Mouse (Mus musculus) thymus, adult 2 months (tissue): ENCODE data around the gene Sptb. TPM values are rescaled to one million over a fixed set of nuclear protein-coding genes. Genes with fewer than 3 reads are reported as not detected.

Source experiments
- DNase-seq: peaks from one replicate; pipeline ENCODE4 v3.0.0; 2021
- H3K27ac ChIP-seq: fragments of 200-500 bp; 2 replicates; pipeline ENCODE4 v1.5.1; 2012; ENCODE audit warnings: low read length, control low read depth; ENCODE audit not compliant: control insufficient read depth, insufficient read depth
- H3K27me3 ChIP-seq: fragments of 200-500 bp; 2 replicates; pipeline ENCODE4 v1.6.1; 2012; ENCODE audit warnings: mild to moderate bottlenecking, low read length, moderate library complexity, mixed read lengths; ENCODE audit not compliant: control insufficient read depth, insufficient read depth
- H3K36me3 ChIP-seq: fragments of 200-500 bp; 2 replicates; pipeline ENCODE4 v1.6.1; 2012; ENCODE audit warnings: mild to moderate bottlenecking, low read length, moderate library complexity; ENCODE audit not compliant: control insufficient read depth, insufficient read depth
- H3K4me1 ChIP-seq: fragments of 200-500 bp; replicated peaks from 2 replicates; pipeline ENCODE4 v1.6.1; 2012; ENCODE audit warnings: low read length; ENCODE audit not compliant: control insufficient read depth, insufficient read depth
- H3K4me3 ChIP-seq: fragments of 200-500 bp; 2 replicates; pipeline ENCODE4 v1.5.1; 2012; ENCODE audit warnings: mild to moderate bottlenecking, low read length, control low read depth, moderate library complexity; ENCODE audit not compliant: control insufficient read depth, insufficient read depth
- CTCF ChIP-seq: fragments of 200-500 bp; IDR thresholded peaks from 2 replicates; pipeline ENCODE4 v1.5.1; 2012; ENCODE audit warnings: mild to moderate bottlenecking, control low read depth, low read length, moderate library complexity, borderline replicate concordance; ENCODE audit not compliant: control insufficient read depth, poor library complexity, insufficient read depth; ENCODE audit errors: extremely low read depth
- POLR2A ChIP-seq: fragments of 200-500 bp; IDR thresholded peaks from 2 replicates; pipeline ENCODE4 v1.6.1; 2012; ENCODE audit warnings: mild to moderate bottlenecking, low read length, control low read depth, moderate library complexity; ENCODE audit not compliant: control insufficient read depth, poor library complexity, insufficient read depth; ENCODE audit errors: extremely low read depth
- WGBS: fragments of 180-500 bp; shearing (Covaris S2); methylation state at CpG from one replicate; pipeline ENCODE4 v1.1.7; 2018; 5-methylcytosine and 5-hydroxymethylcytosine counted together
- polyA plus RNA-seq: library from polyadenylated mRNA; depleted of rRNA; stranded (reverse); fragments of >200 nt; gene quantifications from 2 replicates; pipeline ENCODE4 v1.2.3, GENCODE M21; 2012

The Sptb gene
- polyA plus RNA-seq, 1 experiment, result 3.0 TPM

- Histone ChIP-seq H3K27ac (no peak overlapping the region), H3K27me3 (no peaks in the 10 kb centered on the region), H3K4me3 (no peak overlapping the region), H3K4me1 (no peaks in the 10 kb centered on the region), H3K36me3 (no peaks in the 10 kb centered on the region)
- DNase-seq, result no peak
- 88% methylated on average over 15 of the region's 15 CpGs for WGBS
- TF ChIP-seq POLR2A, result no peak
- no peak for TF ChIP-seq CTCF
Measured at GRCm38 (mm10) chr12:76597577-76598100, 112.7 kb downstream of the Sptb start.

GRCm38 (mm10) chr12:76596292-76597023, 113.9 kb downstream of the Sptb start:
- H3K27me3 ChIP-seq, result no peaks in the 10 kb centered on the region
- 55% methylated on average over 15 of the region's 15 CpGs for WGBS
- no peak overlapping the region for H3K27ac ChIP-seq
- no peaks in the 10 kb centered on the region for H3K4me1 ChIP-seq
- peak; percentile 64 for DNase-seq
- TF ChIP-seq CTCF (peak; percentile 77; the same call in 1 of the 2 replicates), POLR2A (no peak)
- no peak overlapping the region for H3K4me3 ChIP-seq
- no peaks in the 10 kb centered on the region for H3K36me3 ChIP-seq

- Histone ChIP-seq H3K4me1 (no peaks in the 10 kb centered on the region), H3K27ac (no peak overlapping the region), H3K36me3 (no peaks in the 10 kb centered on the region), H3K4me3 (no peak overlapping the region), H3K27me3 (no peaks in the 10 kb centered on the region)
- 89% methylated on average over 2 of the region's 2 CpGs for WGBS
- DNase-seq, result no peak
- no peak for TF ChIP-seq CTCF
- no peak for TF ChIP-seq POLR2A
Measured at GRCm38 (mm10) chr12:76595830-76596229, 114.5 kb downstream of the Sptb start.

- no peak overlapping the region for H3K4me3 ChIP-seq
- no peak for DNase-seq
- no peak overlapping the region for H3K27ac ChIP-seq
- WGBS, result 86% methylated on average over 3 of the region's 3 CpGs
- H3K27me3 ChIP-seq, result no peaks in the 10 kb centered on the region
- no peaks in the 10 kb centered on the region for H3K4me1 ChIP-seq
- no peaks in the 10 kb centered on the region for H3K36me3 ChIP-seq
- TF ChIP-seq CTCF (no peak), POLR2A (no peak)
Measured at GRCm38 (mm10) chr12:76594556-76594955, 115.8 kb downstream of the Sptb start.

- no peaks in the 10 kb centered on the region for H3K27me3 ChIP-seq
- WGBS, result 20% methylated on average over 7 of the region's 7 CpGs
- no peak overlapping the region for H3K27ac ChIP-seq
- H3K4me1 ChIP-seq, result no peaks in the 10 kb centered on the region
- no peak for DNase-seq
- TF ChIP-seq POLR2A (no peak), CTCF (no peak)
- H3K36me3 ChIP-seq, result no peaks in the 10 kb centered on the region
- H3K4me3 ChIP-seq, result no peak overlapping the region
Measured at GRCm38 (mm10) chr12:76593839-76594322, 116.5 kb downstream of the Sptb start.

- Histone ChIP-seq H3K36me3 (no peaks in the 10 kb centered on the region), H3K4me1 (no peaks in the 10 kb centered on the region), H3K4me3 (no peak overlapping the region), H3K27ac (no peak overlapping the region), H3K27me3 (no peaks in the 10 kb centered on the region)
- DNase-seq, result no peak
- TF ChIP-seq CTCF (no peak), POLR2A (no peak)
- WGBS, result 93% methylated on average over 6 of the region's 6 CpGs
Measured at GRCm38 (mm10) chr12:76593254-76593653, 117.1 kb downstream of the Sptb start.
